Mouse (Mus musculus) CD4-positive naive resting alpha-beta T cell, adult 57 days (primary cell): ENCODE measurements around the gene Gfod1. TPM values are rescaled to one million over a fixed set of nuclear protein-coding genes. Genes with fewer than 3 reads are reported as not detected.

Experiments
- total RNA-seq: library from RNA; stranded (reverse); gene quantifications from one replicate; pipeline ENCODE4 v1.2.4, GENCODE M21; 2023

The Gfod1 gene
- 13.6 TPM for total RNA-seq

GRCm38 (mm10) chr13:43304018-43304431, at the start of gene Gfod1:
TSS of gene Gfod1 (minus strand) at chr13:43304172.

GRCm38 (mm10) chr13:43171020-43171710, 132.8 kb downstream of the Gfod1 start, which contains the start of gene Tbc1d7:
TSS of gene Tbc1d7 (minus strand) at chr13:43171501.

Other genes starting within 250 kb of the Gfod1 start
- 8.5 TPM for gene Tbc1d7, start 132.7 kb downstream of the Gfod1 start, total RNA-seq
- 13.7 TPM for gene Sirt5, start 61.3 kb upstream of the Gfod1 start, total RNA-seq
- 138 TPM for gene Nol7, start 94.2 kb upstream of the Gfod1 start, total RNA-seq
- 156 TPM for gene Ranbp9, start 177.1 kb upstream of the Gfod1 start, total RNA-seq